Mouse (Mus musculus): Measurements from ENCODE around the gene Gpr12. TPM values are rescaled to one million over a fixed set of nuclear protein-coding genes. Genes with fewer than 3 reads are reported as not detected.
"Not testable (repeated sequence)": the region's sequence is repeated elsewhere in the genome, so short reads cannot be mapped to it uniquely, and the experiment has no call there.

The Gpr12 gene
- polyA plus RNA-seq, 1 experiment from 2014 or later: 0.18 TPM

- Histone ChIP-seq H3K36me3 (no peaks in the 10 kb centered on the region), H3K4me2 (replicated peaks) (peak overlapping the region; percentile 97), H3K9me3 (no peaks in the 10 kb centered on the region), H3K27ac (no peak overlapping the region), H3K9ac (no peak overlapping the region), H3K4me3 (peak overlapping the region; percentile 52), H3K27me3 (peaks cover 49% of the 10 kb centered on the region), H3K4me1 (peaks cover 9% of the 10 kb centered on the region; the same call in 1 of the 2 replicates)
- ATAC-seq (ENCODE audit: insufficient number of reproducible peaks, insufficient read depth, low FRiP score, low TSS enrichment): no peak
- WGBS: 7% methylated on average over 10 of the region's 10 CpGs
Observed at GRCm38 (mm10) chr5:146584156-146584477, 922 bp downstream of the Gpr12 start.

GRCm38 (mm10) chr5:146576668-146577067, 8.4 kb downstream of the Gpr12 start:
- Histone ChIP-seq H3K9me3 (no peaks in the 10 kb centered on the region), H3K27ac (no peak overlapping the region), H3K9ac (no peak overlapping the region), H3K4me1 (no peaks in the 10 kb centered on the region), H3K36me3 (no peaks in the 10 kb centered on the region), H3K4me3 (no peak overlapping the region), H3K4me2 (replicated peaks) (no peak overlapping the region), H3K27me3 (0 out of 2 replicates have a peak, but pooled peaks cover 2% of the 10 kb centered on the region)
- WGBS: 91% methylated on average over 3 of the region's 3 CpGs
- ATAC-seq (ENCODE audit: insufficient number of reproducible peaks, insufficient read depth, low FRiP score, low TSS enrichment): no peak

DNA sequence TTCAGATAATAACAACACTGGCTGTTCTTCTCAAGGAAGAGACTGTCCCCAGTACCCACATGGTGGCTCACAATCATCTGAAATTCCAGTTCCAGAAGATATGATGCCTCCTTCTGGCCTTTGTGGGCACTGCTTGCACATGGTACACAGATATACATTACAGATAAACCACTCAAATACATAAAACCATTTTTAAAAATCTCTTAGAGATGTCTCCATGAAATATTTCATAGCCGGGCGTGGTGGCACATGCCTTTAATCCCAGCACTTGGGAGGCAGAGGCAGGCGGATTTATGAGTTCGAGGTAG, 12.3 kb downstream of the Gpr12 start:
- H3K4me2 ChIP-seq (replicated peaks); ATAC-seq (ENCODE audit: insufficient number of reproducible peaks, insufficient read depth, low FRiP score, low TSS enrichment); H3K4me1 ChIP-seq; H3K4me3 ChIP-seq; H3K9ac ChIP-seq; H3K36me3 ChIP-seq; H3K27ac ChIP-seq; H3K9me3 ChIP-seq; H3K27me3 ChIP-seq: not testable (repeated sequence)
- 94% methylated on average over 4 of the region's 4 CpGs for WGBS

DNA sequence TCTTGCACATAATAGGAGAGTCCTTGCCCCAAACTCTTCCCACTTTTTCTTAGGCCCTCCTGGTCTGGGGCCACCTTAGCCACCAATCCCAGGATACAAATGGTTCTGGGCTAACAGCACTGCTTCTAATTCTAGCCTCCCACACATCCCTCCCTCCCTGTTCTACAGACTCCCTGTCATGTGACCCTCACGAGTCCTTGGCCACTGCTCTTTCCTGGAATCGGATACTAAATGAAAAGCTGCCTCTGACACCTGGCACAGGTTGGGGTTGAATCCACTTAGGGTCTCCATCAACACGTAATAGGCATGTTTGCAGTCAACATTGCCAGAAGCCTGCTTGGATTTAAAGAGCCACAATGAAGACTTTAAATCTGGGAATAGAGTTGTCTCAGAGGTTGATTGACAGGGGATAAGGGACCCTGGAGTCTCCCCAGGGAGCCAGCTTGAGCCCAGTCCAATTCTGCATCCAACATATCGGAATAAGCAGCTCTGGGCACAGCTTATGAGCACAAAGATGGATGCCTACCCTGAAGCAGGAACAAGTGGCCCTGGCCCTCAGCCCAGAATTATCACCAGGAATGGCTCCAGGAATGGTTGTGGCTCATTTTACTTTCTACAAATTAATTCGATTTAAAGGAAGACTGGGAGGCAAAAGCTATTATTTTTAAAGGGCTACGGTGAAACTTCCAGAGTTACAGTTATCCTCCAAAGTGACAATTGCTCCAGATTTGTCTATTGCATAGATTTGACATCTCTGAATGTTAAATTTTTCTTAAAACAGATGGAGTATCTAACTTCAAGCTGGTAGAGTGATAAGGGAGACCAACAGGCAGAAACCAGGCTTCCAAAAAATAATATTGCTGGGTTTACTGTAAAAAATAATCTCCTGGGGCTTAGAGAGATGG, 13.0 kb downstream of the Gpr12 start:
- WGBS: 67% methylated on average over 6 of the region's 6 CpGs
- H3K4me3 ChIP-seq; H3K4me1 ChIP-seq; H3K9ac ChIP-seq; H3K27me3 ChIP-seq; ATAC-seq (ENCODE audit: insufficient number of reproducible peaks, insufficient read depth, low FRiP score, low TSS enrichment); H3K4me2 ChIP-seq (replicated peaks); H3K27ac ChIP-seq; H3K9me3 ChIP-seq; H3K36me3 ChIP-seq: not testable (repeated sequence)

DNA sequence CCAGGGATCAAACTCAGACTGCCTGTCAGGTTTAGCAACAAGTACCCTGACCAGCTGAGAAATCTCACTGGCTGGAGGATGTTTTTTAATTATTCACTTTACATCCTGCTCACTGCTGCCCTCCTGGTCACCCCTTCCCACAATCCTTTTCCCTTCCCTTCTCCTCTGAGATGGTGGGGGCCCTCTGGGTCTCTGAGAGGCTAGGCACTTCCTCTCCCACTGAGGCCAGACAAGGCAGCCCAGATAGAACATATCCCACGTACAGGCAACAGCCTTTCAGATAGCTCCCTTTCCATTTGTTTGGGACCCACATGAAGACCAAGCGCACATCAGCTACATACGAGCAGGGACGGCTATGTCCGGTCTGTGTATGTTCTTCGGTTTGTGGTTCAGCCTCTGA, 14.9 kb downstream of the Gpr12 start:
- not testable (repeated sequence) for H3K27ac ChIP-seq; H3K4me3 ChIP-seq; ATAC-seq (ENCODE audit: insufficient number of reproducible peaks, insufficient read depth, low FRiP score, low TSS enrichment); H3K4me2 ChIP-seq (replicated peaks); H3K9ac ChIP-seq; H3K4me1 ChIP-seq; H3K27me3 ChIP-seq; H3K36me3 ChIP-seq; H3K9me3 ChIP-seq
- 84% methylated on average over 6 of the region's 6 CpGs for WGBS

- no peak overlapping the region for H3K9ac ChIP-seq
- H3K4me2 ChIP-seq (replicated peaks): no peak overlapping the region
- 62% methylated on average over 4 of the region's 4 CpGs for WGBS
- H3K9me3 ChIP-seq: no peaks in the 10 kb centered on the region
- no peaks in the 10 kb centered on the region for H3K4me1 ChIP-seq
- H3K27ac ChIP-seq: no peak overlapping the region
- no peak overlapping the region for H3K4me3 ChIP-seq
- H3K36me3 ChIP-seq: no peaks in the 10 kb centered on the region
- H3K27me3 ChIP-seq: no peaks in the 10 kb centered on the region
- no peak for ATAC-seq (ENCODE audit: insufficient number of reproducible peaks, insufficient read depth, low FRiP score, low TSS enrichment)
Observed at GRCm38 (mm10) chr5:146567054-146567453, 18.0 kb downstream of the Gpr12 start.

DNA sequence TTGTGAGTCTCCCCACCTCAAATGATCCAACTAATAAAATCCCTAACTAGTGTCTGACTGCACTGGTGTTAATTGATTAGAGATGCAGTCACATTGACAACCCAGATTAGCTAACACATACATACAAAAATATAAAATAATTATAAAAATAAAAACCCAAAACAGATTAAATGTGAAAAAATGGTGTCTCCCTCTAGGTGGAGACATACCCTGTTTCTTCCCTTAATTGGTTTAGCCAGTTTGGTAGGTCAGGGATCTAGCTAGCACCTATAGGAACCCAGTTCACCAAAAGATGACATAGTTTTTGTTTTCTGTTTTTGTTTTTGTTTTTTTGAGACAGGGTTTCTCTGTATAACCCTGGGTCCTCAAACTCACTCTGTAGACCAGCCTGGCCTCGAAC, 20.8 kb downstream of the Gpr12 start:
- Histone ChIP-seq H3K27me3 (no peaks in the 10 kb centered on the region), H3K9ac (no peak overlapping the region), H3K27ac (no peak overlapping the region), H3K4me2 (replicated peaks) (no peak overlapping the region), H3K4me3 (no peak overlapping the region), H3K4me1 (no peaks in the 10 kb centered on the region), H3K9me3 (no peaks in the 10 kb centered on the region), H3K36me3 (no peaks in the 10 kb centered on the region)
- no peak for ATAC-seq (ENCODE audit: insufficient number of reproducible peaks, insufficient read depth, low FRiP score, low TSS enrichment)
- 85% methylated on average over 1 of the region's 1 CpGs for WGBS

DNA sequence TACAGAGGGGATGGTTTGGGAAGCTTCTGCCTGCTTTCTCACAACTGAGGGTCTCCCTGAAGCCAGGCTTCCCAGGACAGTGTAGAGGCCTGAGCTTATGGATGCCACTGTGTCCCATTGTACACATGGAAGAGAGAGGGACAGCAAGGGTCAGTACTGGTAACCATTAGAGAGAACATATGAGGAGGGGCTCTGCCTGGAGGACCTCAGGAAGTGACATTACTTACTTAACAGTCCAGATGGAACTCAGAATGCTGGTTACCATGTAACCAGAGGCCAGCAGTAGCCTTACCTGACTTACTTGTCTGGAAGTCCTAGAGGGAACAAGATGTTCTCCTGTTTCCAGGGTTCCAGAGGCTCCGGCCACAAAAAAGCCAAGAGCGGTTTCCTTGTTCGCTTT, 29.2 kb downstream of the Gpr12 start, which contains the start of gene Gm3415:
Gm3415 (plus strand) TSS at position 301 of the 400 bp plus-strand sequence.
- H3K36me3 ChIP-seq; ATAC-seq (ENCODE audit: insufficient number of reproducible peaks, insufficient read depth, low FRiP score, low TSS enrichment); H3K27me3 ChIP-seq; H3K9ac ChIP-seq; H3K4me2 ChIP-seq (replicated peaks); H3K4me1 ChIP-seq; H3K27ac ChIP-seq; H3K4me3 ChIP-seq; H3K9me3 ChIP-seq: not testable (repeated sequence)
- WGBS: no CpG with 5 or more reads among the region's 3 CpGs

DNA sequence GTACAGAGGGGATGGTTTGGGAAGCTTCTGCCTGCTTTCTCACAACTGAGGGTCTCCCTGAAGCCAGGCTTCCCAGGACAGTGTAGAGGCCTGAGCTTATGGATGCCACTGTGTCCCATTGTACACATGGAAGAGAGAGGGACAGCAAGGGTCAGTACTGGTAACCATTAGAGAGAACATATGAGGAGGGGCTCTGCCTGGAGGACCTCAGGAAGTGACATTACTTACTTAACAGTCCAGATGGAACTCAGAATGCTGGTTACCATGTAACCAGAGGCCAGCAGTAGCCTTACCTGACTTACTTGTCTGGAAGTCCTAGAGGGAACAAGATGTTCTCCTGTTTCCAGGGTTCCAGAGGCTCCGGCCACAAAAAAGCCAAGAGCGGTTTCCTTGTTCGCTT, 47.7 kb downstream of the Gpr12 start, which contains the start of gene Gm3409:
Gm3409 (plus strand) TSS at position 301 of the 400 bp plus-strand sequence.
- not testable (repeated sequence) for H3K4me3 ChIP-seq; H3K27me3 ChIP-seq; H3K4me2 ChIP-seq (replicated peaks); H3K4me1 ChIP-seq; H3K36me3 ChIP-seq; H3K27ac ChIP-seq; ATAC-seq (ENCODE audit: insufficient number of reproducible peaks, insufficient read depth, low FRiP score, low TSS enrichment); H3K9me3 ChIP-seq; H3K9ac ChIP-seq
- 95% methylated on average over 2 of the region's 3 CpGs for WGBS

Other genes starting within 250 kb of the Gpr12 start
- gene Wasf3, start 200.3 kb downstream of the Gpr12 start, polyA plus RNA-seq (2016; fragmentation: Nextera tagmentation; extraction: Ambion mirVana): 5.4 and 5.5 TPM in 2 replicates
- gene Gm6408, start 103.3 kb downstream of the Gpr12 start, polyA plus RNA-seq (2016; fragmentation: Nextera tagmentation; extraction: Ambion mirVana): not detected in 2 replicates
- gene Gm6370, start 93.9 kb downstream of the Gpr12 start, polyA plus RNA-seq (2016; fragmentation: Nextera tagmentation; extraction: Ambion mirVana): not detected in 2 replicates
- not detected in 2 replicates for gene 4930449I24Rik, start 82.8 kb downstream of the Gpr12 start, polyA plus RNA-seq (2016; fragmentation: Nextera tagmentation; extraction: Ambion mirVana)
- gene Gm3402, start 71.1 kb downstream of the Gpr12 start, polyA plus RNA-seq (2016; fragmentation: Nextera tagmentation; extraction: Ambion mirVana): not detected in 2 replicates
- not detected in 2 replicates for gene Gm3404, start 59.4 kb downstream of the Gpr12 start, polyA plus RNA-seq (2016; fragmentation: Nextera tagmentation; extraction: Ambion mirVana)
- not detected in 2 replicates for gene Gm3409, start 47.6 kb downstream of the Gpr12 start, polyA plus RNA-seq (2016; fragmentation: Nextera tagmentation; extraction: Ambion mirVana)
- gene Gm3415, start 29.1 kb downstream of the Gpr12 start, polyA plus RNA-seq (2016; fragmentation: Nextera tagmentation; extraction: Ambion mirVana): not detected in 2 replicates
- gene Usp12, start 209.8 kb upstream of the Gpr12 start, polyA plus RNA-seq (2016; fragmentation: Nextera tagmentation; extraction: Ambion mirVana): 17.0 and 20.3 TPM in 2 replicates
- 521 and 529 TPM in 2 replicates for gene Rpl21, start 247.7 kb upstream of the Gpr12 start, polyA plus RNA-seq (2016; fragmentation: Nextera tagmentation; extraction: Ambion mirVana)

All from embryonic facial prominence, embryonic 12.5 days (tissue).